Mouse (Mus musculus) CH12.LX (cell line): ENCODE data around the gene Nudt21. TPM values are rescaled to one million over a fixed set of nuclear protein-coding genes. Genes with fewer than 3 reads are reported as not detected.
"Not testable (repeated sequence)": the region's sequence is repeated elsewhere in the genome, so short reads cannot be mapped to it uniquely, and the experiment has no call there.

Experiments used
- DNase-seq: peaks from one replicate; pipeline ENCODE4 v3.0.0-alpha.2; 2013; ENCODE audit errors: extremely low read depth
- H3K27ac ChIP-seq: 2 replicates; pipeline ENCODE4 v1.5.1; 2012; ENCODE audit warnings: low read depth, mild to moderate bottlenecking, control low read depth, moderate library complexity; ENCODE audit not compliant: insufficient read depth
- H3K27me3 ChIP-seq: replicated peaks from 2 replicates; pipeline ENCODE3; 2012; ENCODE audit warnings: inconsistent platforms
- H3K36me3 ChIP-seq, 2 experiments: replicated peaks in 1 of 2; 2 replicates each; pipeline versions ENCODE3 to v1.6.1; 2012; ENCODE audit warnings: inconsistent platforms in 1 of 2, low read length in 1 of 2, mild to moderate bottlenecking in 1 of 2, mixed read lengths in 1 of 2, moderate library complexity in 1 of 2; ENCODE audit not compliant: control insufficient read depth in 1 of 2, insufficient read depth in 1 of 2
- H3K4me1 ChIP-seq, 2 experiments: 2 replicates each; pipeline ENCODE4 v1.6.1; 2012; ENCODE audit warnings: inconsistent platforms in 1 of 2, moderate library complexity in 1 of 2; ENCODE audit not compliant: insufficient read depth in 2 of 2, control insufficient read depth in 1 of 2
- H3K4me2 ChIP-seq: 2 replicates; pipeline ENCODE4 v1.6.1; 2012; ENCODE audit warnings: low read depth, mild to moderate bottlenecking, control low read depth; ENCODE audit not compliant: poor library complexity, insufficient read depth, severe bottlenecking
- H3K4me3 ChIP-seq, 3 experiments: fragments of 150-350 bp in 1 of 3; sonication (generic) in 1 of 3; replicated peaks in 1 of 3; 2 replicates each; pipeline versions ENCODE3 to v1.5.1; 2011 to 2012; ENCODE audit warnings: low read depth in 2 of 3, low read length in 2 of 3, mild to moderate bottlenecking in 2 of 3, moderate library complexity in 2 of 3, control low read depth in 1 of 3, improper control_type of control experiment in 1 of 3, inconsistent platforms in 1 of 3, mixed read lengths in 1 of 3; ENCODE audit not compliant: poor library complexity in 1 of 3
- H3K79me2 ChIP-seq: replicated peaks from 2 replicates; pipeline ENCODE4 v1.6.1; 2012; ENCODE audit warnings: mild to moderate bottlenecking, moderate library complexity; ENCODE audit not compliant: control insufficient read depth, poor library complexity, insufficient read depth, severe bottlenecking; ENCODE audit errors: extremely low read depth
- H3K9ac ChIP-seq: 2 replicates; pipeline ENCODE4 v1.6.1; 2012; ENCODE audit warnings: low read depth, mild to moderate bottlenecking, control low read depth, moderate library complexity; ENCODE audit not compliant: insufficient read depth
- H3K9me3 ChIP-seq: replicated peaks from 2 replicates; pipeline ENCODE3; 2012; ENCODE audit warnings: low read length, inconsistent platforms, mixed read lengths
- CHD1 ChIP-seq: IDR thresholded peaks from 2 replicates; pipeline ENCODE4 v1.6.1; 2012; ENCODE audit warnings: low read depth, low read length, improper control_type of control experiment, inconsistent platforms
- HCFC1 ChIP-seq: IDR thresholded peaks from 2 replicates; pipeline ENCODE4 v1.6.1; 2012; ENCODE audit warnings: low read depth, mild to moderate bottlenecking, inconsistent platforms, low read length, improper control_type of control experiment
- IRF4 ChIP-seq: IDR thresholded peaks from 2 replicates; pipeline ENCODE4 v1.6.1; 2014; ENCODE audit warnings: low read depth, mild to moderate bottlenecking, inconsistent platforms, low read length, improper control_type of control experiment
- MAX ChIP-seq: IDR thresholded peaks from 2 replicates; pipeline ENCODE4 v1.6.1; 2011; ENCODE audit warnings: low read length, improper control_type of control experiment
- MXI1 ChIP-seq: IDR thresholded peaks from 2 replicates; pipeline ENCODE4 v1.6.1; 2011; ENCODE audit warnings: mild to moderate bottlenecking, low read depth, low read length, improper control_type of control experiment
- NELFE ChIP-seq: IDR thresholded peaks from 2 replicates; pipeline ENCODE4 v1.6.1; 2011; ENCODE audit warnings: low read depth, low read length, improper control_type of control experiment
- SIN3A ChIP-seq: IDR thresholded peaks from 2 replicates; pipeline ENCODE4 v1.6.1; 2012; ENCODE audit warnings: low read length, improper control_type of control experiment, inconsistent platforms
- TBP ChIP-seq: conservative IDR thresholded peaks from 2 replicates; pipeline ENCODE4 v1.6.1; 2011; ENCODE audit warnings: low read depth, low read length, improper control_type of control experiment
- dilution Hi-C: fragments of 300-500 bp; cut with MboI; formaldehyde crosslinking; loops from 2 replicates; pipeline ENCODE4 v1.14.3; 2020; ENCODE audit warnings: low sequenced_read_pairs; ENCODE audit not compliant: extremely low pct_unique_long_range_greater_than_20kb, extremely low pct_ligation_motif_present
- in situ Hi-C: fragments of 300-500 bp; cut with MboI; formaldehyde crosslinking; loops from 3 replicates; pipeline ENCODE4 v1.14.3; 2019; ENCODE audit warnings: low sequenced_read_pairs, low pct_ligation_motif_present, low pct_unique_long_range_greater_than_20kb, mixed read lengths
- polyA plus RNA-seq: library from polyadenylated mRNA; unstranded; fragments of >175 nt; gene quantifications from 2 replicates; pipeline ENCODE4 v1.2.1, GENCODE M21; 2012; ENCODE audit warnings: low read depth; ENCODE audit not compliant: insufficient read length
- total RNA-seq, 2 experiments: library from RNA; depleted of rRNA; stranded (reverse); fragments of 300-350 nt in 1 of 2; fragments of >200 nt in 1 of 2; gene quantifications; 2 replicates each; pipeline ENCODE4 v1.2.3; 2012 to 2014

Gene Nudt21
- total and polyA plus RNA-seq, 3 experiments: 91.0 to 247 (median 142) TPM

DNA sequence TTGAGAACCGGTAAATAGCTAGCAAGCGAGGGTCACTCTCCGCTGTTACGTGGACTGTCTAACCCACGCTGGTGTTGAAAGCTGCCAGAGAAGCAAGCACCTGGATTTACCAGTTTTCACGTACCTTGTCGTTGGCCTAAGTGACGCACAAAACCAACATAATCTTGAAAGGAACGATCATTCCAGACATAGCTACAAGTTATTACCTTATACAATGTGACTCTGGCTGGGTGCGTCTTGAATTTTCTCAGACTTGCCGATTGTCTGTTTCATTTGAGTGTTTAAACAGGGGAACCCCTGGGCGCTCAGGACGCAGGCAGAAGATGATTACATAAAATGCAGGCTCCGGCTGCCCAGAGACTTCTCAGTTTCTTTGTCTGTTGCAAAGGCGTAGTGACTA lies 975 bp upstream of the Nudt21 start:
- Histone ChIP-seq H3K9me3 (no peaks in the 10 kb centered on the region), H3K4me1 (peaks cover 9 to 37% of the 10 kb centered on the region in 2 experiments), H3K36me3 (peaks cover 12 to 29% of the 10 kb centered on the region in 2 experiments), H3K4me3 (peak overlapping the region; percentile 84 to 99 (median 92)), H3K27ac (no peak overlapping the region), H3K27me3 (no peaks in the 10 kb centered on the region), H3K4me2 (peak overlapping the region; percentile 99), H3K79me2 (peaks cover 44% of the 10 kb centered on the region), H3K9ac (peak overlapping the region; percentile 78)
- in situ Hi-C loops (no loop called here), dilution Hi-C loops (no loop called here)
- TF ChIP-seq MXI1: 0 out of 2 replicates have a peak, but pooled peaks have one; percentile 48
- TF ChIP-seq IRF4: no peak
- DNase-seq: peak; percentile 20

DNA sequence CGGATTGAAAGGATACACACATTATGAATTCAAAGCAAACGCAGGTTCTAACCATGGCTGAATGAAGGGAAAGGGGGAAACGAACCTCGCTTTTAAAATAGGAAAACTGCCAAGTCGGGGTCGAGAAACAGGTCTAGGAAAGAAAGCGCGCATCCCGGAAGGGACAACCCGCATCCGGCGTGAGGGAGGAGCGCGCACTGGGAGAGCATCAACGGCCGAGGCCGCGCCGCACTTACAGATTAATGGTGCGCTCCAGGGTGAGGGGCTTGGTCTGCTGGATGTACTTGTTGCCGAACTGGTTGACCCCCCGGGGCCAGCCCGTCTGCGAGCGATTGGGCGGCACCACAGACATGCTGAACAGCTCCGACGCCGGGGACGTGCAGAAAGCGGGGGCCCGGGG lies 290 bp downstream of the Nudt21 start:
- in situ Hi-C loops, H3K27me3 ChIP-seq, H3K9me3 ChIP-seq: not testable (repeated sequence)
- H3K79me2 ChIP-seq: peaks cover 55% of the 10 kb centered on the region
- peak overlapping the region; percentile 75 to 84 (median 78) for H3K4me3 ChIP-seq
- peaks cover 10 to 32% of the 10 kb centered on the region in 2 experiments for H3K36me3 ChIP-seq
- H3K4me2 ChIP-seq: peak overlapping the region; percentile 91; the same call in 1 of the 2 replicates
- H3K4me1 ChIP-seq: peaks cover 9 to 41% of the 10 kb centered on the region in 2 experiments
- DNase-seq: peak; percentile 77
- peak overlapping the region; percentile 97 for H3K9ac ChIP-seq
- peak overlapping the region; percentile 63 for H3K27ac ChIP-seq
- 0 out of 2 replicates have a peak, but pooled peaks have one; percentile 13 for TF ChIP-seq TBP
- TF ChIP-seq SIN3A: 0 out of 2 replicates have a peak, but pooled peaks have one; percentile 34
- peak; percentile 55; the same call in 1 of the 2 replicates for TF ChIP-seq MAX
- TF ChIP-seq NELFE: peak; percentile 67; the same call in 1 of the 2 replicates
- TF ChIP-seq, all 38 proteins: peak for 4; not testable (repeated sequence) for 34
- dilution Hi-C loops: not testable (repeated sequence)

DNA sequence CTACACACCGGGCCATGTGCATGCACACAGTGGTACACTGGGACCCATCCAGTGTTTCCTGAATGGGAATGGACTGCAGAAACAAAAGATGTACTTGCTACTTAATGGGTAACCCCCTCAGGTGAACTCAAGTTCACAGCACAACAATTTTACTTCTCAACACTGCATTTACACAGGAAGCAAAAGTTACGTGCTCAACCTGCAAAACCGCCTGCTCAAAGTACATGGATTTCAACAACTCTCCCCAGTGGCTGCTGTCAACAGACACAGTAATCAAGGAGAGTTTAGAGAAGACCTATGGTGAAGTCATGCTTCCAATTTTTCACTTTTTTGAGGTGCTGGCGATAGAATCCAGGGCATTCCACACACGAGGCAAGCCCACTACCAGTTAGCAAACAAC lies 1.6 kb downstream of the Nudt21 start:
- TF ChIP-seq HCFC1 (no peak), CHD1 (peak; percentile 52; the same call in 1 of the 2 replicates)
- Histone ChIP-seq H3K9ac (peak overlapping the region; percentile 97), H3K79me2 (peaks cover 61% of the 10 kb centered on the region), H3K4me1 (peaks cover 9 to 41% of the 10 kb centered on the region in 2 experiments), H3K27me3 (no peaks in the 10 kb centered on the region), H3K4me2 (peak overlapping the region; percentile 91), H3K9me3 (no peaks in the 10 kb centered on the region), H3K36me3 (peaks cover 15 to 35% of the 10 kb centered on the region in 2 experiments), H3K4me3 (peak overlapping the region; percentile 32 to 75 (median 69)), H3K27ac (0 out of 2 replicates have a peak overlapping the region, but pooled peaks have one; percentile 4)
- in situ Hi-C loops (no loop called here), dilution Hi-C loops (no loop called here)
- DNase-seq: no peak
